ENCODE assay signal across 17 mouse cellular contexts in the genomic region with DNA sequence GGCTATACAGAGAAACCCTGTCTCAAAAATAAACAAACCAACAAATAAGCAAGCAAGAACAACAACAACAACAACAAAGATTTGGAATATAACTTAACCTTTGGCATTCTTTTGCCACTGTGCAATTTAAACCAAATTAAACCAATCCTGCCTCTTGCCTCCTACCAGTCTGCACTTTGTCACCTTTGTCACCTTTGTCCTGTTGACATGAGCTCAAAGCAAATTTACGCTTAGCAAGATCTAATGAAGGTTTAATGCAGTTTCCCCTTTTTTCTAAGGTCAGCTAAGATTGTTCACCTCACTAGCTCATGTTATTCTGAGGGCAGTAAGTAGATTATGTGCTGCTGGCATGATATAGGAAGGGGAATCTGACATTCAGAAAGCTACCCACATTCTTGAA. TPM values are rescaled to one million over a fixed set of nuclear protein-coding genes. Genes with fewer than 3 reads are reported as not detected.
"Had no signal": no experiment of that assay in that cellular context is flagged by ENCODE, and none has a peak within 500 bp of the region (broad histone marks: within the 10 kb centered on the region; RNA-seq: fewer than 3 reads in every experiment).

No protein-coding gene starts in this region.

- H3K4me3 ChIP-seq: neural tube, embryonic 13.5 days; neural tube, embryonic 15.5 days; stomach, embryonic 15.5 days had no signal

- H3K4me1 ChIP-seq: neural tube, embryonic 13.5 days; neural tube, embryonic 15.5 days; stomach, embryonic 15.5 days had no signal

- H3K9ac ChIP-seq: neural tube, embryonic 13.5 days; neural tube, embryonic 15.5 days; stomach, embryonic 15.5 days had no signal

- H3K27ac ChIP-seq: neural tube, embryonic 13.5 days; neural tube, embryonic 15.5 days; stomach, embryonic 15.5 days; stomach, postnatal 0 days had no signal

- H3K4me2 ChIP-seq: neural tube, embryonic 13.5 days; neural tube, embryonic 15.5 days; stomach, embryonic 15.5 days had no signal

- H3K36me3 ChIP-seq: neural tube, embryonic 13.5 days; neural tube, embryonic 15.5 days; stomach, embryonic 15.5 days had no signal

- DNase-seq: retina, postnatal 1 day; right cerebral cortex, adult 18-20 months; right cerebral cortex, postnatal 14 days; right cerebral cortex, postnatal 25 days; right cerebral cortex, postnatal 4 days; spleen, adult 18-20 months; thymus, adult 18-20 months; thymus, adult 2 months; thymus, postnatal 14 days; thymus, postnatal 25 days; thymus, postnatal 36 days; thymus, postnatal 4 days had no signal

- H3K27me3 ChIP-seq: neural tube, embryonic 13.5 days; neural tube, embryonic 15.5 days; stomach, embryonic 15.5 days had no signal

- H3K9me3 ChIP-seq: neural tube, embryonic 13.5 days; neural tube, embryonic 15.5 days; stomach, embryonic 15.5 days had no signal

RNA-seq across cellular contexts. Expression of a gene that starts 45.8 kb away (rescaled TPM):
- total RNA-seq: neutrophil, adult 5-6 weeks had no signal
